Mouse (Mus musculus) intestine, postnatal 0 days (tissue): ENCODE measurements around the gene Nphp3. TPM values are rescaled to one million over a fixed set of nuclear protein-coding genes. Genes with fewer than 3 reads are reported as not detected.

ENCODE experiments used
- ATAC-seq: fragments of 200-750 bp; cut with Nextera tagmentation; 2 replicates; pipeline ENCODE4 v1.8.0; 2017; ENCODE audit warnings: mild to moderate bottlenecking, moderate TSS enrichment, moderate library complexity
- H3K27ac ChIP-seq: fragments of 300-500 bp; sonication (generic); 2 replicates; pipeline ENCODE4 v1.5.1; 2014; ENCODE audit warnings: mild to moderate bottlenecking, low read depth, low read length, moderate library complexity
- H3K27me3 ChIP-seq: fragments of 300-500 bp; sonication (generic); replicated peaks from 2 replicates; pipeline ENCODE4 v1.6.1; 2014; ENCODE audit warnings: low read length, mixed read lengths; ENCODE audit not compliant: control insufficient read depth, insufficient read depth
- H3K36me3 ChIP-seq: fragments of 300-500 bp; sonication (generic); 2 replicates; pipeline ENCODE4 v1.6.1; 2014; ENCODE audit warnings: mild to moderate bottlenecking, moderate library complexity; ENCODE audit not compliant: control insufficient read depth, insufficient read depth
- H3K4me1 ChIP-seq: fragments of 300-500 bp; sonication (generic); replicated peaks from 2 replicates; pipeline ENCODE4 v1.6.1; 2014; ENCODE audit warnings: antibody characterized with exemption, low read length, mixed read lengths; ENCODE audit not compliant: control insufficient read depth, insufficient read depth
- H3K4me2 ChIP-seq: fragments of 300-500 bp; sonication (generic); replicated peaks from 2 replicates; pipeline ENCODE4 v1.6.1; 2014; ENCODE audit warnings: low read depth, mild to moderate bottlenecking, moderate library complexity
- H3K4me3 ChIP-seq: fragments of 300-500 bp; sonication (generic); 2 replicates; pipeline ENCODE4 v1.5.1; 2014; ENCODE audit warnings: low read depth, low read length
- H3K9ac ChIP-seq: fragments of 300-500 bp; sonication (generic); 2 replicates; pipeline ENCODE4 v1.6.1; 2014; ENCODE audit warnings: mild to moderate bottlenecking, low read depth, low read length
- H3K9me3 ChIP-seq: fragments of 300-500 bp; sonication (generic); 2 replicates; pipeline ENCODE4 v1.6.1; 2016; ENCODE audit warnings: mixed run types; ENCODE audit not compliant: control insufficient read depth
- CTCF ChIP-seq: sonication (generic); IDR thresholded peaks from 2 replicates; pipeline ENCODE4 v1.5.1; 2016; ENCODE audit warnings: low read depth, mild to moderate bottlenecking, control low read depth, antibody characterized with exemption, moderate library complexity
- WGBS: fragments of 180-500 bp; shearing (Covaris S2); extraction: QIAGEN DNeasy Blood & Tissue Kit; methylation state at CpG from one replicate; pipeline ENCODE4 v1.1.7; 2014; 5-methylcytosine and 5-hydroxymethylcytosine counted together
- polyA plus RNA-seq: library from polyadenylated mRNA; unstranded; fragments of >200 nt; fragmentation: Nextera tagmentation; extraction: Ambion mirVana; gene quantifications from 2 replicates; pipeline ENCODE4 v1.2.1, GENCODE M21; 2015

Gene Nphp3
- polyA plus RNA-seq, 1 experiment from 2014 or later = 0.96 TPM

DNA sequence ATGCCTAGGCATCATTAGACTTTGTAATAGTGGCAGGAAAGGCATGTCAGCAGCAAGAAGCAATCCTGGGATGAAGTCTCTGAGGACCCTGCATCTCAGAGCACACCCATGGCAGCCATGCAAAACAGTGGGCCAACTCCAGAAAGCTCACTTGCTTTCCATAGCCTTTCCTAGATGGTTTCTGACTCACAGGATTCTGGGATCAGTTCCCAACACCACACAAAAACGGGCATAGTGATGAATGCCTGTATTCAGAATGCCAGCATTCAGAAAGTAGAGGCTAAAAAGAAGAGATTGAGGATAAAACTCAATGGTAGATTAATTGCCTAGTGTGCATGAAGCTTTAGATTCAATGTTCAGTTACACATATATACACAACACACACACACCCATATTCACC lies 12.2 kb downstream of the Nphp3 start:
- no peak for ATAC-seq
- Histone ChIP-seq H3K4me3 (no peak overlapping the region), H3K27ac (no peak overlapping the region), H3K9me3 (no peaks in the 10 kb centered on the region), H3K9ac (no peak overlapping the region), H3K27me3 (no peaks in the 10 kb centered on the region), H3K36me3 (peaks cover 20% of the 10 kb centered on the region), H3K4me1 (no peaks in the 10 kb centered on the region), H3K4me2 (no peak overlapping the region)
- TF ChIP-seq CTCF = no peak
- 87% methylated on average over 1 of the region's 1 CpGs for WGBS

DNA sequence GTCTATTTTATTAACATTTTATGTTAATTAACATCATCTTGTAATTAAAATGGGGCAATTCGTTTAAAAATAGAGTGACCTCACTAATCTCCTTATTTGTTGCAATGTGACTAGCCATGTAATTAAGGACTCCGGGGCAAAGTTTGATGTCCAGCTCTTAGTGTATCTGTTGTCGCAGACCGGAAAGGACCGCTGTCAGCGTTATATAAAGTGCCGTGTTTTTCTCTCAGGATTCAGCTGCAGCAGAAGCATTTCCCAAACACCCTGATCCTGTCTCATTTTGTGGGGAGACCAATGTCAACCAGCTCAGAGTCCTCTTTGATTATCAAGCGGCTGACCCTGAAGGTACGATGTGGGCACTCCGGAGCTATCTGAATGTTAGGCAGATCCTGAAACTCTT lies 18.7 kb downstream of the Nphp3 start:
- TF ChIP-seq CTCF = no peak
- no peak overlapping the region for H3K4me3 ChIP-seq
- H3K27me3 ChIP-seq = no peaks in the 10 kb centered on the region
- no peaks in the 10 kb centered on the region for H3K4me1 ChIP-seq
- no peak for ATAC-seq
- H3K27ac ChIP-seq = no peak overlapping the region
- peaks cover 38% of the 10 kb centered on the region for H3K36me3 ChIP-seq
- WGBS = 90% methylated on average over 10 of the region's 10 CpGs
- no peak overlapping the region for H3K9ac ChIP-seq
- no peaks in the 10 kb centered on the region for H3K9me3 ChIP-seq
- H3K4me2 ChIP-seq = no peak overlapping the region

DNA sequence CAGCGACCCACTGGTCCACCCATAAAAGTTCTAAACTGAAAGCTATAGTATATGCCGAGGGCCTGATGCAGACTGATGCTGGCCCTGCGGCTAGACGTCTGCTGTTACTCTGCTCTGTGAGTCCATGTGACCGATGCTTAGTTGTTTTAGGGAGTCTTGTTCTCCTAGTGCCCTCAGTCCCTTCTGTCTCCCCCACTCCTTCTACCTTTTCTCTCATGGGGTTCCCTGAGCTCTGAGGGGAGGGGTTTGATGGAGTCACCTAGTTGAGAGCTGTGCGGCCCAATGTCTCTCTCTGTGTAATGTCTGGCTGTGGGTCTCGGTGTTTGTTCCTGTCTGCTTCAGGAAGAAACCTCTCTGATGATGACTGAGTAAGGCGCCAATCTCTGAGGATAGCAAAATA lies 24.8 kb downstream of the Nphp3 start:
- Histone ChIP-seq H3K4me1 (no peaks in the 10 kb centered on the region), H3K36me3 (peaks cover 25% of the 10 kb centered on the region; the same call in 1 of the 2 replicates), H3K27me3 (no peaks in the 10 kb centered on the region), H3K9me3 (no peaks in the 10 kb centered on the region), H3K4me2 (no peak overlapping the region), H3K27ac (no peak overlapping the region), H3K4me3 (no peak overlapping the region), H3K9ac (no peak overlapping the region)
- TF ChIP-seq CTCF = no peak
- no peak for ATAC-seq
- 97% methylated on average over 8 of the region's 8 CpGs for WGBS

DNA sequence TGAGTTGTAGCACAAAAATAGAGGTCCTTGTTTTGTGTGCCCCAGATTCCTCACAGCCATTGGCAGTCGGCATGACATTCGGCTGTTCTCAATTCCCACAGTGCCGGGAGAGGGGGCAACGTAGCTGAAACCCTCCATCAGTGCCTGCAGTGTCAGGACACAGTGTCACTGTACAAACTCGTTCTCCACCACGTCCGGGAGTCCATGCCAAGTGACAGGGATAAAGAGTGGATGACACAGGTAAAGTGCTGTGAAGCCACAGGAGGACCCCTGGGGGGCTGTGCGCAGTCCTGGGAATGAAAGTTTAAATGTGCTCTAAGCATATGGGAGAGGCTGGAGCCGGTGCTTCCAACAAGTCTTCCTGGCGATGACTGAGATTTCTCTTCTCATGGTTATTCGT lies 27.5 kb downstream of the Nphp3 start:
- Histone ChIP-seq H3K9me3 (no peaks in the 10 kb centered on the region), H3K4me1 (no peaks in the 10 kb centered on the region), H3K36me3 (peaks cover 14% of the 10 kb centered on the region; the same call in 1 of the 2 replicates), H3K27me3 (no peaks in the 10 kb centered on the region), H3K27ac (no peak overlapping the region), H3K9ac (no peak overlapping the region), H3K4me3 (no peak overlapping the region), H3K4me2 (no peak overlapping the region)
- TF ChIP-seq CTCF = no peak
- 94% methylated on average over 11 of the region's 11 CpGs for WGBS
- no peak for ATAC-seq

DNA sequence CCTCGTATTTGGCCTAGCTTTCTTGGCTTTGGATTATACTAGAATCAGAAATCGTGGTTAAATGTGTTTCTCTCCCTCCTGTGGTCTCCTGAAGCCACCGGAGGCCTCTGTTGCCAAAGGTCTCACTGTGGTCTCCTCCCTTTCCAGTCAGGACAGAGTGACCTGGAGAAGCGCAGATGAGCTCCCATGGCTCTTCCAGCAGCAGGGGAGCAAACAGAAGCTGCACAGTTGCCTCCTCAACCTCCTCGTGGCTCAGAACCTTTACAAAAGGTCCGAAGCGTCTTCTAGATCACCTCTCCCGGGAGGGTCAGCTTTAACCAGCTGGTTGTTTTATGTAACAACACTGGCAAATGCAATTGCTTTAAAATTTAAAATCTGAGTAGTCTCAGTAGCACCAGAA lies 31.9 kb downstream of the Nphp3 start:
- H3K36me3 ChIP-seq = peaks cover 20% of the 10 kb centered on the region; the same call in 1 of the 2 replicates
- H3K9me3 ChIP-seq = no peaks in the 10 kb centered on the region
- no peaks in the 10 kb centered on the region for H3K4me1 ChIP-seq
- H3K27ac ChIP-seq = no peak overlapping the region
- 84% methylated on average over 8 of the region's 8 CpGs for WGBS
- no peak for TF ChIP-seq CTCF
- no peak overlapping the region for H3K4me2 ChIP-seq
- H3K27me3 ChIP-seq = no peaks in the 10 kb centered on the region
- no peak overlapping the region for H3K4me3 ChIP-seq
- H3K9ac ChIP-seq = no peak overlapping the region
- ATAC-seq = no peak

DNA sequence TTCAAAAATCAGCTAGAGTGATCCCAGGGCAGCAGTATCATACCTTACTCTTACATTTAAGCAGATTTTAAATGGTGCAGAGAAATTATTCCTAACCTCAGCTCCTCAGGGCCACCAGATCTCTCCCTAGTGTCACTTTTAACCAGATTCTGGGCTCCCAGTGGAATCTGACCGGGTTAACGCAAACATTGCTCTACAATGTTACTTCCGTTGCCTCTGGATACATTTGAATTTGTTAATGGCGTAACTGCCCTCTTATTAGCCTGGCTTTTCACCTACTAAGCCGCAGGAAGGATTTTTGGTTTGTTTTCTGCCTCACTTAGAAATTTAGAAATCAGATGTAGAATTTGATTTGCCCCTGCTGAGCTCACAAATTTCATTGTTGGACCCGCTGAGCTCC lies 32.4 kb downstream of the Nphp3 start:
- 76% methylated on average over 6 of the region's 6 CpGs for WGBS
- H3K27me3 ChIP-seq = no peaks in the 10 kb centered on the region
- no peak for TF ChIP-seq CTCF

More for the DNA sequence above, 32.4 kb downstream of the Nphp3 start:
- no peak overlapping the region for H3K9ac ChIP-seq
- no peak for ATAC-seq
- no peak overlapping the region for H3K4me3 ChIP-seq
- peaks cover 22% of the 10 kb centered on the region; the same call in 1 of the 2 replicates for H3K36me3 ChIP-seq
- no peaks in the 10 kb centered on the region for H3K9me3 ChIP-seq
- H3K27ac ChIP-seq = no peak overlapping the region
- no peak overlapping the region for H3K4me2 ChIP-seq
- H3K4me1 ChIP-seq = no peaks in the 10 kb centered on the region
